Mouse (Mus musculus) small intestine, adult 2 months (tissue): ENCODE data around the gene Zfp940. TPM values are rescaled to one million over a fixed set of nuclear protein-coding genes. Genes with fewer than 3 reads are reported as not detected.

Experiments
- H3K27ac ChIP-seq: fragments of 200-500 bp; 2 replicates; pipeline ENCODE4 v1.5.1; 2012; ENCODE audit warnings: low read depth, low read length, control low read depth, inconsistent platforms; ENCODE audit not compliant: insufficient read depth
- H3K27me3 ChIP-seq: fragments of 200-500 bp; 2 replicates; pipeline ENCODE4 v1.6.1; 2012; ENCODE audit warnings: mild to moderate bottlenecking, moderate library complexity, low read length, inconsistent platforms; ENCODE audit not compliant: control insufficient read depth, insufficient read depth
- H3K36me3 ChIP-seq: fragments of 200-500 bp; 2 replicates; pipeline ENCODE4 v1.6.1; 2012; ENCODE audit warnings: mild to moderate bottlenecking, low read length, control low read depth, inconsistent platforms; ENCODE audit not compliant: control insufficient read depth, insufficient read depth
- H3K4me1 ChIP-seq: fragments of 200-500 bp; 2 replicates; pipeline ENCODE4 v1.6.1; 2012; ENCODE audit warnings: low read length, inconsistent platforms, mixed read lengths; ENCODE audit not compliant: control insufficient read depth, insufficient read depth, insufficient read length
- H3K4me3 ChIP-seq: fragments of 200-500 bp; 2 replicates; pipeline ENCODE4 v1.5.1; 2012; ENCODE audit warnings: low read depth, mild to moderate bottlenecking, control low read depth, inconsistent platforms, low read length, moderate library complexity
- CTCF ChIP-seq: fragments of 200-500 bp; IDR thresholded peaks from 2 replicates; pipeline ENCODE4 v1.5.1; 2012; ENCODE audit warnings: low read depth, mild to moderate bottlenecking, control low read depth, inconsistent platforms, low read length, moderate library complexity, mixed read lengths; ENCODE audit not compliant: insufficient replicate concordance, insufficient read length; ENCODE audit errors: extremely low read depth
- POLR2A ChIP-seq: fragments of 200-500 bp; IDR thresholded peaks from 2 replicates; pipeline ENCODE4 v1.6.1; 2012; ENCODE audit warnings: low read depth, mild to moderate bottlenecking, control low read depth, inconsistent platforms, low read length, moderate library complexity
- WGBS: fragments of 180-500 bp; shearing (Covaris S2); methylation state at CpG from one replicate; pipeline ENCODE4 v1.1.7; 2018; 5-methylcytosine and 5-hydroxymethylcytosine counted together
- polyA plus RNA-seq: library from polyadenylated mRNA; depleted of rRNA; stranded (reverse); fragments of >200 nt; gene quantifications from 2 replicates; pipeline ENCODE4 v1.2.3, GENCODE M21; 2012

Gene Zfp940
- polyA plus RNA-seq, 1 experiment = 0.06 TPM

- H3K36me3 ChIP-seq = peaks cover 10% of the 10 kb centered on the region
- H3K4me1 ChIP-seq = no peaks in the 10 kb centered on the region
- no peaks in the 10 kb centered on the region for H3K27me3 ChIP-seq
- no peak for TF ChIP-seq CTCF
- TF ChIP-seq POLR2A = no peak
- 95% methylated on average over 10 of the region's 10 CpGs for WGBS
- H3K27ac ChIP-seq = no peak overlapping the region
- H3K4me3 ChIP-seq = no peak overlapping the region
These were observed 20.8 kb upstream of the Zfp940 start for GRCm38 (mm10) chr7:29874256-29874655.

- Histone ChIP-seq H3K4me3 (no peak overlapping the region), H3K4me1 (no peaks in the 10 kb centered on the region; the same call in 1 of the 2 replicates), H3K27ac (no peak overlapping the region), H3K36me3 (no peaks in the 10 kb centered on the region), H3K27me3 (no peaks in the 10 kb centered on the region)
- 95% methylated on average over 7 of the region's 7 CpGs for WGBS
- no peak for TF ChIP-seq CTCF
- no peak for TF ChIP-seq POLR2A
These were observed 8.2 kb upstream of the Zfp940 start for GRCm38 (mm10) chr7:29861660-29862059.

- 3% methylated on average over 32 of the region's 32 CpGs for WGBS
- peak within 1 kb of the TSS; percentile 67 for H3K4me3 ChIP-seq
- no peaks in the 10 kb centered on the region; the same call in 1 of the 2 replicates for H3K4me1 ChIP-seq
- TF ChIP-seq CTCF (no peak), POLR2A (peak; percentile 62; the same call in 1 of the 2 replicates)
- no peak within 1 kb of the TSS for H3K27ac ChIP-seq
- no peaks in the 10 kb centered on the region for H3K36me3 ChIP-seq
- no peaks in the 10 kb centered on the region for H3K27me3 ChIP-seq
These were observed 6.4 kb upstream of the Zfp940 start, which contains the start of gene Zfp420 for GRCm38 (mm10) chr7:29859532-29860517. Zfp420 (plus strand) TSS chr7:29859979.

GRCm38 (mm10) chr7:29852831-29853218 is 644 bp downstream of the Zfp940 start:
- WGBS = 39% methylated on average over 9 of the region's 9 CpGs
- H3K27me3 ChIP-seq = no peaks in the 10 kb centered on the region
- no peak for TF ChIP-seq CTCF
- no peak for TF ChIP-seq POLR2A
- H3K36me3 ChIP-seq = no peaks in the 10 kb centered on the region
- peaks cover 2% of the 10 kb centered on the region; the same call in 1 of the 2 replicates for H3K4me1 ChIP-seq
- H3K4me3 ChIP-seq = peak overlapping the region; percentile 72; the same call in 1 of the 2 replicates
- H3K27ac ChIP-seq = no peak overlapping the region

- TF ChIP-seq POLR2A (no peak), CTCF (no peak)
- peaks cover 6% of the 10 kb centered on the region for H3K36me3 ChIP-seq
- no peak overlapping the region for H3K27ac ChIP-seq
- no peak overlapping the region for H3K4me3 ChIP-seq
- 87% methylated on average over 5 of the region's 5 CpGs for WGBS
- no peaks in the 10 kb centered on the region for H3K4me1 ChIP-seq
- H3K27me3 ChIP-seq = no peaks in the 10 kb centered on the region
These were observed 8.9 kb downstream of the Zfp940 start for GRCm38 (mm10) chr7:29844616-29845015.

- H3K36me3 ChIP-seq = peaks cover 6% of the 10 kb centered on the region
- no peaks in the 10 kb centered on the region for H3K27me3 ChIP-seq
- H3K4me3 ChIP-seq = no peak overlapping the region
- H3K4me1 ChIP-seq = no peaks in the 10 kb centered on the region
- WGBS = 70% methylated on average over 1 of the region's 1 CpGs
- H3K27ac ChIP-seq = no peak overlapping the region
- TF ChIP-seq POLR2A (no peak), CTCF (no peak)
These were observed 11.4 kb downstream of the Zfp940 start for GRCm38 (mm10) chr7:29842105-29842504.

- Histone ChIP-seq H3K4me1 (no peaks in the 10 kb centered on the region), H3K4me3 (no peak overlapping the region), H3K27me3 (no peaks in the 10 kb centered on the region), H3K36me3 (no peaks in the 10 kb centered on the region), H3K27ac (no peak overlapping the region)
- WGBS = 66% methylated on average over 3 of the region's 3 CpGs
- TF ChIP-seq POLR2A (no peak), CTCF (no peak)
These were observed 14.2 kb downstream of the Zfp940 start for GRCm38 (mm10) chr7:29839256-29839655.

GRCm38 (mm10) chr7:29836816-29837215 is 16.7 kb downstream of the Zfp940 start:
- Histone ChIP-seq H3K4me3 (no peak overlapping the region), H3K27ac (no peak overlapping the region), H3K36me3 (0 out of 2 replicates have a peak, but pooled peaks cover 1% of the 10 kb centered on the region), H3K27me3 (no peaks in the 10 kb centered on the region), H3K4me1 (no peaks in the 10 kb centered on the region)
- no peak for TF ChIP-seq POLR2A
- no peak for TF ChIP-seq CTCF
- 91% methylated on average over 1 of the region's 1 CpGs for WGBS
